Mouse (Mus musculus): ENCODE data around the gene Cacfd1.

Cacfd1 gene

GRCm38 (mm10) chr2:27027618-27028436, 18.1 kb downstream of the Cacfd1 start, which contains the start of gene Slc2a6:
TSS of gene Slc2a6 (minus strand) at chr2:27027998.
- DNase-seq, result peak; percentile 81 to 87

- no peak for DNase-seq
These were observed 18.8 kb downstream of the Cacfd1 start for GRCm38 (mm10) chr2:27028437-27029015.

DNA sequence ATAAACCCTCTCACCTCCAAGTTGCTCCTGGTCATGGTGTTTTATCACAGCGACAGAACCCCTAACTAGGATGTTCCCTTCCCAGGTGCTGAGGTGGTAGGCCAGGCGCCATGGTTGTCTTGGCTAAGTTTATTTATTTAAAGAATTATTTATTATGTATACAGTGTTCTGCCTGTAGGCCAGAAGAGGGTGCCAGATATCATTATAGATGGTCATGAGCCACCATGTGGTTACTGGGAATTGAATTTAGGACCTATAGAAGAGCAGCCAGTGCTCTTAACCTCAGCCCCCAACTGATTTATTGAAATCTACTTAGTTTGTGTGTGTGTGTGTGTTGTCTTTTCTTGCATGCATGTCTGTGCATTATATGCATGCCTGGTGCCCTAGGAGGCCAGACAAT, 22.6 kb downstream of the Cacfd1 start:
- no peak for DNase-seq

DNA sequence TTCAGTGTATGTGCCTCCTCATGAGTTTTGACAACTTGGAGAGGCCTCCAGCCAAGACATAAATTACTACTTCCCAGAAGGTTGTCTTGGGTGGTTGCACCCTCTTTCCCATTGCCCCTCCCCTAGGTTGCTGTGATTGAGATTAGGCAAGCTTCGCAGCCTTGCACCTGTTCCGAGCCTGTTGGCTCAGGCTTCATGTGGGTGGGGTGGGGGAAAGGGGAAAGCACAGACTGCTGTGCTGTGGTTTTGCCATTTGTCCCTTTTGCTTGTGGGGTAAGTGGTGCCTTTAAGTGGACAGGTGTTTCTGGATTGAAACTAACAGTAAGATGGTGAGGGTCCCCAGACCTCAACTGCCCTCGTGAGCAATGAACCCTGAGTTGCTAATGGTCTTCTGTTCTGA, 26.3 kb downstream of the Cacfd1 start:
- no peak for DNase-seq

DNA sequence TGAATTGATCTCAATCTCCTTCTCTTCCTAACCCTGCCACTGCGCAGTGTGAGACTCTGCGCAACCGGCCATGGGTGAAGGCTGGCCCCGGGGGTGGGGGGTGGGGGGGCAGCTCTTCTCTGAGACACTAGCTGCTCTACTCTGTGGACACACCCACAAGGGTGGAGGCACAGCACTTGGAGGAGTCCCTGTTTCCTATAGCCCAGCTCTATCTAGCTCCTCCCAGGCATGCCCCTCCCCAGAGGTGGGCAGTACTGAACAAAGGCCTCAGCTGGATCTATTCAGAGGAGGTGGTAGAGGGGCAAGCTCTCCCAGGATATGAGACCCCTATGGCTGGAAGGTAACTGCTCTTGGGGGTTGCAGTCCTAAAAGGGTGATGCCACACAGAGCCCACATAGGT, 27.3 kb downstream of the Cacfd1 start:
- DNase-seq, result no peak

DNA sequence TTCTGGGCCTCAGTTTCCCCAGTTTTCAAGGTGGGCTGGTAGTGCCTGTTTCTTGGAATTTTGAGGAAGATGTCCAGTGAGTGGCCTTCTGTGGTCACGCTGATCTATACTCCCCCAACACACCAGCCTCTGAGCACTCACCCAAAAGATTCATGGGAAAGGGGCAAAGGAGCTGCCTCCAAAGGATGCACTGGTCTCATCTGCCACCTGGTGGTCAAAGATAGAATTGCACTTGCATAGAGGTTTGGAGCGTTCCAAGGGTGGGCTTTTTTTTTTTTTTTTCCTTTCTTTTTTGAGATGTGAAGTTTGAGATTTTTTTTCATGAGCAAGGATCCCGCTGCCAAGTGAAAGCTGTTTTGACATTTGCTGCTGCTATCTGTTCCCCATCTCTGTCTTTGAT, 28.9 kb downstream of the Cacfd1 start:
- DNase-seq, result peak; percentile 64 to 67

GRCm38 (mm10) chr2:27039286-27039685, 29.6 kb downstream of the Cacfd1 start:
- DNase-seq, result peak; percentile 34 to 49

DNA sequence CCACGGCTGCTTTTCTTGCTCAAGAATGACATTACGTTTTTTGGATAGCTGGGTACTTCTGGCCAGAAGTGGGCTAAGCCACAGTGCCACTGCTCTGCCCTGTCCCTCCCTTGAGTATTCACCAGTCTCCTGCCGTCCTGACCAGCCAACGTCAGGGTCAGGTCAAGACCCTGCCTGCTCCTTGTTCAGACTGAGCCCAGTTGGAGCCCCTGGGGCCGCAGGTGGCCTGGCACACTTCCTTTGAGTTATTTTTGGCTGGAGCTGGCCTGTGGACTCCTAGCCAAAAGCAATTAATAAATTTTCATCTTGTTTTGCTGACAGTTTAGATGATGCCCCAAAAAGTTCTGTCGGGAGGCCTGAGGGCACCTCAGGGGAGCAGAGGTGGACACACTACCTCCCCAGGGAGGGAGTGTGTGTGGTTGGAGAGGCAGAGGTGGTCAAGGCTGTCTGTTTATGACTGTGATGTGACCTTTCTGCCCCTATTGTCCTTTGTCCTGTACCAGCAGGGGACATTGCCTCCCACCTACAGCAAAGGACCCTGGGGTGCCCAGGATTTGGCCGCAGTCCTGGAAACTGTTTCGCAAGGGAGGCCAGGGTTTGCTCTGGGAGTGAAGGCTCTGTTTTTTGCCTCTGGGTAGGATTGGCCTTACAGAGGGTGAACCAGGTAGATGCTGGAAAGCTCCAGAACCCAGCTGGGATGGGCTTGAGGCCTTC, 32.6 kb downstream of the Cacfd1 start:
- no peak for DNase-seq

- peak; percentile 85 for DNase-seq
These were observed 33.7 kb downstream of the Cacfd1 start for GRCm38 (mm10) chr2:27043461-27043860.

DNA sequence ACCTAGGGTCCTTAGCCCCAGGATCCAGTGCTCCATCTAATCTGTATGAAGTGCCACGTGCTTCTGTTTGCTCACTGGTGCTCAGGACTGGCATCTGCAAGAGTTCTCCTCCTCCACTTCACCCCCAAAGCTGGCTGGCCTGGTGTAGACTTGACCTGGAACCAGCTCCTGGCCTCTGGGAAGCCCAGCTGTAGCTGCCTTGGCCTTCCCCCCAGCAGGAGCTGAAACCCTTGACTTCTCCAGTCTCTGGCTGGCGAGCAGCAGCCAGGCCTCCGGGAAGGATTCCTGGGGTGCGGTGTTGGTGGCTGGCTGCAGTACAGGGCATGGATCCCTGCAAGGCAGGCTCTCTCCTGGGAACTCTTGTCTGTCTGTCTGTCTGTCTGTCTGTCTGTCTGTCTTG, 34.4 kb downstream of the Cacfd1 start:
- DNase-seq, result no peak

GRCm38 (mm10) chr2:27044641-27045040, 34.9 kb downstream of the Cacfd1 start:
- DNase-seq, result no peak

- no peak for DNase-seq
These were observed 36.4 kb downstream of the Cacfd1 start for GRCm38 (mm10) chr2:27045979-27046770.

DNA sequence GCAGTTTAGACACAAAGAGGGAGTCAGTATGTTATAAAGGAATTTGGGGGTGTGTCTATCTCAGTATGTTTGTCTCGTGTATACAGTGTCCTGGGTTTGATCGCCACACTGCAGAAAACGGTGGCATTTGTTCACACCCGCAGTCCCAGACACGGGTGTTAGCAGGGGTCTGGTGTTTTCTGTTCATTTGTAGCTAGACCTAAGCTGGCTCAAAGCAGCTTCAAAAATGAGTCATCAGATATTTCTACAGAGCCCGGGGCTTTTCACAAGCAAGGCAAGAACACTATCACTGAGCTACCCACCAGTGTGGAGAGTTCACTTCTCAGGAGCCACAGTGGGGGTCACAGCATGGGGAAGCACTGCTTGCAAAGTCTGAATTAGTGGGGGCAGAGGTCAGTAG, 39.7 kb downstream of the Cacfd1 start:
- no peak for DNase-seq

GRCm38 (mm10) chr2:27058251-27058650, 48.5 kb downstream of the Cacfd1 start:
- DNase-seq, result no peak

DNA sequence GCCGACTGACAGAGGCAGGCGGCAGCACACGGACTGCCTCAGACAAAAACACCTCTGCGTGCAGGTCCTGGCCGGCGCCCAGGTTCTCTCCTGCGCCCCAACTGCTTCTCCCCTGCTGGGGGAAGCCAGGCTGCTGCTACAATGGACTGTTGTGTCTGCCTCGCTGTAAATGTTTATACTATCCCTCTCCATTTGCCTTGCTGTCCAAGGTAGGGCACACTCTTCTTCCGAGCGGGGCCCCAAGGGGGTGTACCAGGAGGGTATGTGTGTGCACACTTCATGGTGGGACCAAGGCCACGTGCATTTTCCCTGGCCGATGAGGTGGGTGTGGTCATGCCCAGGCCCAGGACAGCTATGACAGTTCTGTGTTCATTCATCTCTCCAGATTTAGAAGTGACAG, 49.0 kb downstream of the Cacfd1 start:
- no peak for DNase-seq

GRCm38 (mm10) chr2:27059187-27059586, 49.5 kb downstream of the Cacfd1 start:
- DNase-seq, result no peak

DNA sequence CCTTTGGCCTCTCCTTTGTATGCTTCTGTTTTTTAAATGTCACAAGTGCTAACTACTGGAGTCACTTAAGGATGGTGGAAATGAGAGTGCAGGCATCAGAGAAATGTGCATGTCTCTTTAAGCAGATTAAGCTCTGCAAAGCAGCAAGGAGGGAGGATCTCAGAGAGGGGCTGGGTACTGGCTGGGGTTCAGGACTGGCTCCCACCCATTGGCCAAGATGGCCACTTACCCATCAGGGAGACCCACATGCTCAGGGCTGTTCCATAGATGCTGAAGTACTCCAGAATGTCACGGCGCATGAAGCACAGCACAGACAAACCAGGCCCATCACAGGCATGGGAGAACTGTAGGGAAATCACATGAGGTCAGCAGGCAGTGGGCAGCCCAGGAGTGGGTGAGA, 57.4 kb downstream of the Cacfd1 start:
- no peak for DNase-seq

- DNase-seq, result no peak
These were observed 58.3 kb downstream of the Cacfd1 start for GRCm38 (mm10) chr2:27067996-27068395.

GRCm38 (mm10) chr2:27069646-27070045, 59.9 kb downstream of the Cacfd1 start:
- DNase-seq, result no peak

DNA sequence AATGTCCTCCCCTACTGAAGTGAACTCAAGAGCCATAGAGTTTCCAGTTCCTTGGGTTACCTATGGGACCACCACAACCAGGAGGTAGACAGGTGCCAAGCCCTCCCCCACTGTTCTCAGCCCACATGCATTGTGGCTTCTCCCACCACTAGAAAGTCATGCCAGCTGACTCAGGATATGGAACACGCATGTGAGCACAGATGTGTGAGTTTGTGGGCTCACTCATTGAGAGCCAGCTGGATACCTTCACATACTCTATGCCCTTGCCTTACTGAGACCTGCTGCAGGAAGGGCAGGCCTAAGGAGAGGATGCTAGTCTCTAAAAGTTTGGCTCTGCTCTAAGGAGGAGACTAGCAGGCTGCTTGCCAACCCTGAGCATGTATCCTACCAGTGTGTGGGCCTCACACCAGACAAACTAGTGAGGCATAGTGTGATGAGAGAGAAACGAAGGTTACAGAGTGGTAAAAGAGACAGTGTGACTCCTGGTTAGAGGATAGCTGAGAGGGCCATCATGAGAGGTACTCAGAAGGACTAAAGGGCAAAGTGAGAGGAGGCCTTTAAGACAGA, 60.6 kb downstream of the Cacfd1 start:
- peak; percentile 52 to 72 for DNase-seq

Data from thymus, postnatal 36 days (tissue).